Mouse (Mus musculus): ENCODE measurements around the gene Igf2bp1. TPM values are rescaled to one million over a fixed set of nuclear protein-coding genes. Genes with fewer than 3 reads are reported as not detected.
"Not testable (repeated sequence)": the region's sequence is repeated elsewhere in the genome, so short reads cannot be mapped to it uniquely, and the experiment has no call there.

The Igf2bp1 gene
- total RNA-seq, 1 experiment = 354 TPM

- Histone ChIP-seq H3K9ac (ENCODE audit: insufficient read depth, low read depth, low read length, poor library complexity, severe bottlenecking) (no peak overlapping the region), H3K4me1 (ENCODE audit: control insufficient read depth in 2 of 2, insufficient read depth in 2 of 2, low read length in 2 of 2, poor library complexity in 1 of 2) (peaks cover 0 to 8% of the 10 kb centered on the region in 2 experiments; a peak in 1 of 4 replicates), H3K9me3 (ENCODE audit: control insufficient read depth, insufficient read depth, low read depth, low read length) (no peaks in the 10 kb centered on the region), H3K4me3 (ENCODE audit: insufficient read depth in 1 of 2, low read depth in 1 of 2, low read length in 2 of 2, poor library complexity in 1 of 2, severe bottlenecking in 1 of 2) (no peak overlapping the region), H3K36me3 (ENCODE audit: control insufficient read depth, insufficient read depth, low read length, poor library complexity, severe bottlenecking) (no peaks in the 10 kb centered on the region), H3K27ac (ENCODE audit: insufficient read depth, low read depth, low read length, poor library complexity, severe bottlenecking) (no peak overlapping the region)
- TF ChIP-seq ZC3H11A (IDR thresholded peaks at IDR 0.05; ENCODE audit: borderline replicate concordance, low read depth, low read length) = peak; percentile 77; the same call in 1 of the 2 replicates
- TF ChIP-seq MAFK (IDR thresholded peaks at IDR 0.05; ENCODE audit: insufficient read depth, low read depth, low read length) = no peak
- no peak for DNase-seq (ENCODE audit: low read depth, low spot score)
- in situ Hi-C loops (cut with MboI; ENCODE audit: low sequenced_read_pairs in 2 of 2, unreplicated experiment in 2 of 2) = no loop called here
These were observed 65.8 kb downstream of the Igf2bp1 start for GRCm38 (mm10) chr11:95939828-95940507.

- in situ Hi-C loops (cut with MboI; ENCODE audit: low sequenced_read_pairs in 2 of 2, unreplicated experiment in 2 of 2) = no loop called here
- H3K9me3 ChIP-seq (ENCODE audit: control insufficient read depth, insufficient read depth, low read depth, low read length) = no peaks in the 10 kb centered on the region
- H3K36me3 ChIP-seq (ENCODE audit: control insufficient read depth, insufficient read depth, low read length, poor library complexity, severe bottlenecking) = no peaks in the 10 kb centered on the region
- no peak overlapping the region for H3K9ac ChIP-seq (ENCODE audit: insufficient read depth, low read depth, low read length, poor library complexity, severe bottlenecking)
- no peak overlapping the region for H3K27ac ChIP-seq (ENCODE audit: insufficient read depth, low read depth, low read length, poor library complexity, severe bottlenecking)
- peaks cover 0 to 7% of the 10 kb centered on the region in 2 experiments; a peak in 1 of 4 replicates for H3K4me1 ChIP-seq (ENCODE audit: control insufficient read depth in 2 of 2, insufficient read depth in 2 of 2, low read length in 2 of 2, poor library complexity in 1 of 2)
- no peak overlapping the region for H3K4me3 ChIP-seq (ENCODE audit: insufficient read depth in 1 of 2, low read depth in 1 of 2, low read length in 2 of 2, poor library complexity in 1 of 2, severe bottlenecking in 1 of 2)
- TF ChIP-seq ZNF384 (IDR thresholded peaks at IDR 0.05; ENCODE audit: low read depth, low read length) (no peak), CHD2 (IDR thresholded peaks at IDR 0.05; ENCODE audit: low read depth, low read length) (no peak), ZC3H11A (IDR thresholded peaks at IDR 0.05; ENCODE audit: borderline replicate concordance, low read depth, low read length) (no peak), HCFC1 (IDR thresholded peaks at IDR 0.05; ENCODE audit: borderline replicate concordance, insufficient read depth, low read length) (no peak), MAFK (IDR thresholded peaks at IDR 0.05; ENCODE audit: insufficient read depth, low read depth, low read length) (no peak)
- no peak for DNase-seq (ENCODE audit: low read depth, low spot score)
These were observed 69.3 kb downstream of the Igf2bp1 start for GRCm38 (mm10) chr11:95936409-95936808.

- in situ Hi-C loops (cut with MboI; ENCODE audit: low sequenced_read_pairs in 2 of 2, unreplicated experiment in 2 of 2); H3K9ac ChIP-seq (ENCODE audit: insufficient read depth, low read depth, low read length, poor library complexity, severe bottlenecking); H3K36me3 ChIP-seq (ENCODE audit: control insufficient read depth, insufficient read depth, low read length, poor library complexity, severe bottlenecking); DNase-seq (ENCODE audit: low read depth, low spot score); H3K4me1 ChIP-seq (ENCODE audit: control insufficient read depth in 2 of 2, insufficient read depth in 2 of 2, low read length in 2 of 2, poor library complexity in 1 of 2); H3K4me3 ChIP-seq (ENCODE audit: insufficient read depth in 1 of 2, low read depth in 1 of 2, low read length in 2 of 2, poor library complexity in 1 of 2, severe bottlenecking in 1 of 2); H3K9me3 ChIP-seq (ENCODE audit: control insufficient read depth, insufficient read depth, low read depth, low read length); H3K27ac ChIP-seq (ENCODE audit: insufficient read depth, low read depth, low read length, poor library complexity, severe bottlenecking): not testable (repeated sequence)
These were observed 73.6 kb downstream of the Igf2bp1 start for GRCm38 (mm10) chr11:95932168-95932567.

GRCm38 (mm10) chr11:95926398-95926797 lies 79.3 kb downstream of the Igf2bp1 start:
- Histone ChIP-seq H3K9ac (ENCODE audit: insufficient read depth, low read depth, low read length, poor library complexity, severe bottlenecking) (no peak overlapping the region), H3K27ac (ENCODE audit: insufficient read depth, low read depth, low read length, poor library complexity, severe bottlenecking) (no peak overlapping the region), H3K4me1 (ENCODE audit: control insufficient read depth in 2 of 2, insufficient read depth in 2 of 2, low read length in 2 of 2, poor library complexity in 1 of 2) (peaks cover 3 to 7% of the 10 kb centered on the region in 2 experiments; a peak in 3 of 4 replicates), H3K9me3 (ENCODE audit: control insufficient read depth, insufficient read depth, low read depth, low read length) (no peaks in the 10 kb centered on the region), H3K4me3 (ENCODE audit: insufficient read depth in 1 of 2, low read depth in 1 of 2, low read length in 2 of 2, poor library complexity in 1 of 2, severe bottlenecking in 1 of 2) (no peak overlapping the region), H3K36me3 (ENCODE audit: control insufficient read depth, insufficient read depth, low read length, poor library complexity, severe bottlenecking) (no peaks in the 10 kb centered on the region)
- DNase-seq (ENCODE audit: low read depth, low spot score) = peak; percentile 66
- TF ChIP-seq MAFK (IDR thresholded peaks at IDR 0.05; ENCODE audit: insufficient read depth, low read depth, low read length) = 0 out of 2 replicates have a peak, but pooled peaks have one; percentile 22
- TF ChIP-seq ZC3H11A (IDR thresholded peaks at IDR 0.05; ENCODE audit: borderline replicate concordance, low read depth, low read length) = peak; percentile 72; the same call in 1 of the 2 replicates
- no peak for TF ChIP-seq HCFC1 (IDR thresholded peaks at IDR 0.05; ENCODE audit: borderline replicate concordance, insufficient read depth, low read length)
- in situ Hi-C loops (cut with MboI; ENCODE audit: low sequenced_read_pairs in 2 of 2, unreplicated experiment in 2 of 2) = no loop called here

DNA sequence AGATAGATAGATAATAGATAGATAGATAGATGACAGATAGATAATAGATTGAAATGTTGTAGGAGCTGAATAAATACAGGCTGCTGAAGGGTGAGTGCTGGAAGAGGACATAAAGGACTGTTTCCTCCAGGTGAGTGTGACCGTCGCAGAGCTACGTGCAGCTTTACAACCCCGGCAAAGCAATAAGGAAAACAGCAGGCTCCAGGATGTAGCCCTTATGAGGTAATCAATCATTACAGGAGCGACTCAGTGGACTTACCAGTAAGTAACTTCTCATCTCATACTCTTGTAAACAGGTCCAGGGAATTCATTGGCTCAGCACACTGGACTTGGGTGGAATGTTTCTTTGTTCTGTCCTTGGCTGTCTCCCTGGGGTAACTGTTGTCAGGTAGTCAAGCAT lies 79.8 kb downstream of the Igf2bp1 start:
- H3K9me3 ChIP-seq (ENCODE audit: control insufficient read depth, insufficient read depth, low read depth, low read length) = no peaks in the 10 kb centered on the region
- no peak overlapping the region for H3K27ac ChIP-seq (ENCODE audit: insufficient read depth, low read depth, low read length, poor library complexity, severe bottlenecking)
- TF ChIP-seq MAFK (IDR thresholded peaks at IDR 0.05; ENCODE audit: insufficient read depth, low read depth, low read length) (no peak), ZNF384 (IDR thresholded peaks at IDR 0.05; ENCODE audit: low read depth, low read length) (no peak)
- in situ Hi-C loops (cut with MboI; ENCODE audit: low sequenced_read_pairs in 2 of 2, unreplicated experiment in 2 of 2) = no loop called here
- H3K4me3 ChIP-seq (ENCODE audit: insufficient read depth in 1 of 2, low read depth in 1 of 2, low read length in 2 of 2, poor library complexity in 1 of 2, severe bottlenecking in 1 of 2) = no peak overlapping the region
- no peak overlapping the region for H3K9ac ChIP-seq (ENCODE audit: insufficient read depth, low read depth, low read length, poor library complexity, severe bottlenecking)
- H3K4me1 ChIP-seq (ENCODE audit: control insufficient read depth in 2 of 2, insufficient read depth in 2 of 2, low read length in 2 of 2, poor library complexity in 1 of 2) = peaks cover 2 to 7% of the 10 kb centered on the region in 2 experiments; a peak in 3 of 4 replicates
- H3K36me3 ChIP-seq (ENCODE audit: control insufficient read depth, insufficient read depth, low read length, poor library complexity, severe bottlenecking) = no peaks in the 10 kb centered on the region
- DNase-seq (ENCODE audit: low read depth, low spot score) = no peak

Data from ES-E14 (cell line).